Mouse (Mus musculus) adrenal gland, postnatal 25 days (tissue): Measurements from ENCODE around the gene Abcc9. TPM values are rescaled to one million over a fixed set of nuclear protein-coding genes. Genes with fewer than 3 reads are reported as not detected.

Experiments
- DNase-seq: peaks from one replicate; pipeline ENCODE4 v3.0.0; 2021; ENCODE audit warnings: mixed read lengths
- long read RNA-seq: library from polyadenylated mRNA; stranded (forward); transcript quantifications from one replicate; pipeline ENCODE4 v2.0.0, GENCODE M21; 2021
- total RNA-seq: library from RNA; stranded (reverse); gene quantifications from 2 replicates; pipeline ENCODE4 v1.2.3, GENCODE M21; 2021

The Abcc9 gene
- 19.4 and 19.9 TPM in 2 replicates for total RNA-seq
- long read RNA-seq, partial matches to known transcripts, result 1 of 2 reads
- long read RNA-seq, other reads (novel, unspliced or antisense), result 1 of 2 reads

DNA sequence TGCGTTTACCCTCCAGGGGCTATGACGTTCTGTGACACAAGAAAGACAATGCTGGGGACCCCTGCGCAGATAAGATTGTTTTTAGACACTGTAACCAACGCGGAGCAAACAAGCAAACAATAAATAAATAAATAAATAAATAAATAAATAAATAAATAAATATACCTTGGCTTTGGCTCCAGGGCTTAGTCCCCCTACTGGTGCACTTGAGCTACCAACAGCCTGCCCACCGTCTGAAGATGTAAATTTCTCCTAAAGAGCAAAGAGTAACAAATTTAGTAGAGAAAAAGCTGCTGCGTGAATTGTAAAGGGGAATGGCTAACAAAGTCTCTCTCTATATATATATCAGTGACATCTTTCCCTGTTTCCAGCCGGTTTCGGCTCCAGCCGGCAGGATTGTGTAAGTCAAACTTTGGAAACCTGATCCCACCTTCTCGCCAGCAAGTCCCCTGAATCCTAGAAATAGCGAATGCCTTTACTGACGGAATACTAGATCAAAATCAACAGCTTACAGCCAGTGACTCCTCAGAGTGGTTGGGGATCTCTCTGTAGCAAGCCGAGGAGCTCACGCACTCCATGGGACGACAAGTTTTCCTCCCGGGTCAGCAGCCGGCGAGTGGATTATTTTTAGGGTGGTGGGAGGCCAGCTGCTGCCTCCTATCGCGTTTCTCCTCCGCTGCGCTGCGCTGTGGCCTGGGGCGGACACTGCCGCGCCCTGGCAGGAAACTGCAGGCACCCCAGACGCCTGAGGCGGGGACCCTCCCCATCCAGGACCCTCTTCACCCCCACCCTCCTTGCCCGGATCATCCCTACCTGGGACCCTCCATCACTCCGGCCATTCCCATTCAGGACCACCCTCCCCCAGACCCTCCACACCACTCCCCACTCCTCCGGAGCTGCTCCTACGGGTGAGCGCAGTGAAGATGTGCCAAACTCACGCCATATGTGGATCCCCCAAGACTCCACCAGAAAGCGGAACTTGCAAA lies at the start of gene Abcc9:
Gene Abcc9 (minus strand): TSS at position 664 of the 986 bp plus-strand sequence.
- DNase-seq, result no peak

- DNase-seq, result no peak
These were observed 49.2 kb upstream of the Abcc9 start for GRCm38 (mm10) chr6:142751365-142751764.

DNA sequence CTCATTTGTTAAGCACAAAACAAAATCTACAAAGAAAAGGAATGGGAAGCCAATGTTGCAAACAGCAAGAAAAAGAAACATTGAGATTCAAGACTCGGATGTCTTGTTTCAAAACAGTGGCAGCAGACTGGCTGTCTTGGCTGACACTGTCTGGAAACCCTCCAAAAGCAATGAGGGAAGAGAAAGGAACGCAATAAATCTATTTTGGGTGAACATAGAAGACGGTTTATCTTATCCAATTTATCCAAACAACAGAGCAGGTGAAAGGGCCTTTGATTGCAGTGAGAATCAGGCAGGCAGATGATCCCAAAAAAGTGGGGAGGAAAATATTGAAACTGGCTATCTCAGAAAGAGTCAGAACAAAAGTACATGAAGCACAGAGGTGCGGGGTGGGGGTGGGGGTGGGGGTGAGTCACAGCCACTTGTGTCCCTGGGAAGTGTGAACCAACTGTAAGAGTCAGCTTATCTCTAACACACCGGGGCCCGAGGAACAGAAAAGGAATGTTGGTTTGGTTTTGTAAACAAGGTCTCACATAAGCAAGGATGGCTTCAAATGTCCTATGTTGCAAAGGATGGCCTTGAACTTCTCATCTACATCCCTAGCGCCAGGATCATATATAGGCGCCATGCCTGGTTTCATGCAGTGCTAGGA lies 46.1 kb upstream of the Abcc9 start:
- DNase-seq, result no peak

DNA sequence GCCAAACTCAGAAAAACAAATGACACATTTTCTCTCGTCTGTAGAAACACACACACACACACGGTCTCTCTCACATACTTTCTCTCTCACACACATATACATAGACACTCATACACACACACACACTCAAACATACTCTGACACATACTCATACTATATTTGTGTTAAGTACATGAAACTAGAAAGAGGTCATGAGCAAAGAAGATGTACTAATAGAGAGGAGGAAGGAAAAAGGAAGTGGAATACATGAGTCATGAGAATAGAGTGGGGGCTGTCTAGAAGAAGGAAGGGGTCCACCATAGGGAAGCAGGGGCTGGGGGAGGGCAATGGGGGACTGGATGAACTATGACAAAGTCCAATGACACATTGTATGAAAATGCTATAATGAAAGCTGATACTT lies 45.0 kb upstream of the Abcc9 start:
- no peak for DNase-seq

- no peak for DNase-seq
These were observed 44.6 kb upstream of the Abcc9 start for GRCm38 (mm10) chr6:142746765-142747164.

- no peak for DNase-seq
These were observed 43.4 kb upstream of the Abcc9 start for GRCm38 (mm10) chr6:142745484-142745883.

DNA sequence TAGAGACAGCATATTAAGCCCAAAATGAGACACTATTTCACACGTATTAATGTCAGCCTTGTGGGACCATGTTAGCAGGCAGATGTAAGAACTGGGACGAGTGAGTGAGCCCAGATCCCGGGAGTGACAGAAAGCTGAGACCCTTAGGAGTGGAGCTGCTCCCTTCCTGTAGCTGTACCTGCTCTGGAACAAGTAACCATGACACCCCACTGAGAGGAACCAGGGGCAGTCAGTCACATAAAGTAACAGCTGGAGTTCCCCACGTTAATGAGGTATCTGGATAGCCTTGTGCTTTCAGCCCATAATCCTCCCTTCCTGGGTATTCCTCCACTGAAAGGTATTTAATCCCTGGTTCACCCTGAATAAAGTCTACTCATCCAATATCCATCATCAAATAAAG lies 41.1 kb upstream of the Abcc9 start:
- no peak for DNase-seq

DNA sequence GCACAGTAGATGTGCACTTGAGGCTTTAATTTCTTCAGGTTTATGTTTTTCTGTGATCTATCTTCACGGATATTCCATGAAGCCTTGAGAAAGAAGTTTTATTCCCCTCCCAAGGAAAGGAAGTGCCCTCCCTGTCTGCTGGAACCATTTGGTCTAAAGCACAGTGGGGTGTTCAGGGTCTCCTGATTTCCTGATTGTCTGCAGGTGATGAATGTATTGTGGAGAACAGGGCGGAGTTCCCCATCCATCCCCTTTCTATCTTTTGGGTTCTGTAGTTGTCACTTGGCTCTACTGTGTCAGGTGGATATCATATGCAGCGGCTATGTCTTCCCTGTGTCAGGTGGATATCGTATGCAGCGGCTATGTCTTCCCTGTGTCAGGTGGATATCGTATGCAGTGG lies 39.6 kb upstream of the Abcc9 start:
- no peak for DNase-seq

DNA sequence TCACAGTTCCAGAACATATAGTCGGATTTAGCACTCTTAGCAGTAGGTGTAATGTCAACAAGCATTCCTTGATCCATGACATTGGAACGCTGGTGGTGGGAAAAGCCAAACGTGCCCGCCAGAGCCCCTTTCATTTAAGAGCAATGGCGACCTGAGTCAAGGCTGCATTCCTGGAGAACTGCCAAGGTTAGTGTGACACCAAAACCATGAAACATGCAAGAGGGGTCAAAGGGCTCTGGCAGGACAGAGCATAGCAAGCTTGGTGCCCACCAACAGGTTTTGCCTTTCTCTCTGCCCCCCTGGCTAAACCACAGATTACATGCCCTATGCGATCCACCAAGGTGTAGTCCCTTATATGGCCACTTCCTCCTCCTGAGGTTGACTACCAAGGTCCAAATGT lies 36.5 kb upstream of the Abcc9 start:
- no peak for DNase-seq

DNA sequence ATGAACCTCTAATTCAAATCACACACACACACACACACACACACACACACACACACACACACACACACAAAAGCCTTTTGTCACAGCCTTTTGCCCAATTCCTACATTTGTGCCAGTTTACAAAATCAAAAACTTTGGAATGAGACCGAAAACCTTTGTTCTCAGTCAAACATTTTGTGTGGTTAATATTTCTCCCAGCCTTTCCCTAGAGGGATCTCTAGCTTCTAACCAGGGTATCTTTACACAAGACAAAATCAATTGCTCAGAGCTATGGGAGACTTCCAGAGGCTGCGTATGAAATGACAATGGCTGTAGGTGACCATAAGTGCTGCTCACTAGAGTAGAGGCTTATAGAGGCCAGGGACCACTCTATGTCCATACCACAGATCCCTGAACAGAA lies 36.1 kb upstream of the Abcc9 start:
- no peak for DNase-seq

- no peak for DNase-seq
These were observed 33.3 kb upstream of the Abcc9 start for GRCm38 (mm10) chr6:142735302-142736005.

- DNase-seq, result no peak
These were observed 30.6 kb upstream of the Abcc9 start for GRCm38 (mm10) chr6:142732567-142733290.

DNA sequence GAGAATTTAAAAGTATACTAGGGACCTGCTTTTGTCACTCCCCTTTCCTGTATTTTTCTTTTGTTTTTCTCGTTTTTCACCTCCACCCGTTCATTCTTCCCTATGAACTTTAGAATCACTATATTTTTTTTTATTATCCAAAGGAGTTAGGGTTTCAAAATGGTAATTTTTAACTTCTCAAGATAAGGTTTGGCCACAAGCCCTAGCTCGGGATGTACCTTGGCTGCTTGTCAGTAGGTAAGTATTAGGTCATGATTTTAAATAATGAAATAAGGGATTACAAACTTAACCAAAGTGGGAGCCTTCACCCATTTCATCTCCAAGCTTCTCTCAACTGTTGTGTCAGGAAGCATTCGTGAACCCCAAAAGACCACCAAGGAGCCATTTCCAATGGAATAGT lies 23.9 kb upstream of the Abcc9 start:
- no peak for DNase-seq

- DNase-seq, result peak; percentile 36
These were observed 19.6 kb upstream of the Abcc9 start for GRCm38 (mm10) chr6:142721731-142722130.

DNA sequence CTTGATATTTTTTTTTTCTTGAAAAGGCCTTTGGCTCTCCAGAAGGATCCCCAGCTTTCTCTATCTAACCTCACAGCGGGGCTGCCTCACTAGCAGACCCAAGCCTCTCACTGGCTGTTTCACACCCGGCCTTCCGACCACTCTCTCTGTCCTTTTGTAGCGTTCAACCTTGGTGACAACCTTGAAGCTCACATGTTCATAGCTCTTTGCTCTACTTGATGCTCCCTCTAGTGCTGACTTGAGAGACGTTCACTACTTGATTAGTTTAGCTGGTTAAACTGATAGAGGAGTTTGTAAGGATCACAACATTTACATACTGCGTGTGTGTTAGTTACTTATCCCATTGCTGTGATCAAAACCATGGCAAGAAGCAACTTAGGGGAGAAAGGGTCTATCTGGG lies 18.5 kb upstream of the Abcc9 start:
- no peak for DNase-seq

- DNase-seq, result no peak
These were observed 16.1 kb upstream of the Abcc9 start for GRCm38 (mm10) chr6:142718167-142718566.

DNA sequence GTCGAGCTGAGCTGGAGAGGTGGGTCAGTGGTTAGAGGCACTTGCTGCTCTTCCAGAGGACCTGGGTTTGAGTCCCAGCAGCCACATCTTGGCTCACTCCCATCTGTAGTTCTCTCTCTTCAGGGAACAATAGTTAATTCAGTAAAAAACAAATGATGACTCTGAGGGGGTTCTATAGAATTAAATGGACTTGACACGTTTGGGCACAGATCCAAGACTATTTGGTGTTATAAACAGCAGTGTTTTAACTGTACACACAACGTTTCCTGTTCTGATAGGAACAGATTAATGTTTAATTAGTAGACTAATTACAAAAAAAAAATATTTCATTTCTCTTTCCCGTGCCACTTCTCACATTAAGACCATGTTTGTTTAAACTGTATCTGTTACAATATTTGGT lies 15.1 kb upstream of the Abcc9 start:
- no peak for DNase-seq

DNA sequence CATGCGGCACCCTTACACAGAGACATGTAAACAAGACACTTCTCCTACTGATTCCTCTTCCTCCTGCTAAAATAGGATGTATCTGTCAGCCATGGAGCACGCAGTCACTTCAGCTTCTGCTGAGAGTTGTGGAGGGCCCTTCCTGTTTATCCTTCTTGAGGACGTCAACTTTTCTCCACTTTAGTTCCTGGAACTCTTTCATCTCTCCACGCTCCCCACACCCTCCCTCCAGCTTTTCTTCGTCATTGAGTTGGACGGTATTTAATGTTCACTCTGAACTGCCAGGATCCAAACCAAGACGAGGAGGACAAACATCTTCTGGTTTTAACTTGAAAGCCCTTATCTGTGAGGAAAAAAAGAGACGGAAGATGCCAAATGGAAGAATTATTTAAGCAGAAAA lies 12.9 kb upstream of the Abcc9 start:
- no peak for DNase-seq

GRCm38 (mm10) chr6:142711106-142711505 lies 9.0 kb upstream of the Abcc9 start:
- DNase-seq, result no peak

GRCm38 (mm10) chr6:142710690-142711089 lies 8.6 kb upstream of the Abcc9 start:
- DNase-seq, result no peak

GRCm38 (mm10) chr6:142708369-142708768 lies 6.3 kb upstream of the Abcc9 start:
- no peak for DNase-seq

DNA sequence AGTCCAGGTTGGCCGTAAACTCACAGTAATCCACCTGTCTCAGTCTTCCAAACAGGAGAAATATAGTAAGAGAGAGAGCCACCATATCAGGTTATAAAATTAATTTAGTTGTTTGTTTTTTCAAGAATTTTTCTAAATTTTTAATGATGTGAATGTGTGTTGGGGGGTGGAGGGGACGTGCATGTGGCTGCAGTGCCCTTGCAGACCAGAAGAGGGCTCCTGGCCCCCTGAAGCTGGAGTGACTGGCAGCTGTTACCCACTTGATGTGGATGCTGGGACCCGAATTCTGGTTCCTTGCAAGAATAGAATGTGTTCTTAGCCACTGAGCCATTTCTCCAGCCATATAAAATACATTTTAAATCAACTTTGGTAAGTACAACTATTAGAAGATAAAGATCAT lies 4.6 kb upstream of the Abcc9 start:
- DNase-seq, result no peak
